Mouse (Mus musculus) E14TG2a.4 (cell line): Measurements from ENCODE around the gene H2-Eb2.

Experiments
- H3K27me3 ChIP-seq: 2 replicates; pipeline ENCODE4 v1.6.1; 2014; ENCODE audit warnings: low read length, control low read depth; ENCODE audit not compliant: insufficient read depth
- H3K36me3 ChIP-seq: 2 replicates; pipeline ENCODE4 v1.6.1; 2014; ENCODE audit warnings: low read length, control low read depth; ENCODE audit not compliant: insufficient read depth
- H3K4me1 ChIP-seq: replicated peaks from 2 replicates; pipeline ENCODE4 v1.6.1; 2014; ENCODE audit warnings: low read depth, low read length, control low read depth
- H3K4me3 ChIP-seq: replicated peaks from 2 replicates; pipeline ENCODE4 v1.5.1; 2014; ENCODE audit warnings: mild to moderate bottlenecking, low read length
- H3K9me3 ChIP-seq: 2 replicates; pipeline ENCODE4 v1.6.1; 2014; ENCODE audit warnings: low read length, control low read depth
- CTCF ChIP-seq: conservative IDR thresholded peaks from 2 replicates; pipeline ENCODE4 v1.5.1; 2014; ENCODE audit warnings: low read length
- NANOG ChIP-seq: IDR thresholded peaks from 2 replicates; pipeline ENCODE4 v1.6.1; 2014; ENCODE audit warnings: borderline replicate concordance, low read length, mixed read lengths
- POU5F1 ChIP-seq: IDR thresholded peaks from 2 replicates; pipeline ENCODE4 v1.6.1; 2014; ENCODE audit warnings: low read length, borderline replicate concordance

Gene H2-Eb2

GRCm38 (mm10) chr17:34329807-34330206, 4.3 kb downstream of the H2-Eb2 start:
- Histone ChIP-seq H3K27me3 (0 out of 2 replicates have a peak, but pooled peaks cover 3% of the 10 kb centered on the region), H3K4me3 (no peak overlapping the region), H3K4me1 (peaks cover 4% of the 10 kb centered on the region; the same call in 1 of the 2 replicates), H3K36me3 (no peaks in the 10 kb centered on the region), H3K9me3 (no peaks in the 10 kb centered on the region)
- no peak for TF ChIP-seq POU5F1
- TF ChIP-seq CTCF = no peak
- no peak for TF ChIP-seq NANOG

- no peaks in the 10 kb centered on the region for H3K36me3 ChIP-seq
Measured at GRCm38 (mm10) chr17:34331200-34331599, 5.7 kb downstream of the H2-Eb2 start.

GRCm38 (mm10) chr17:34340619-34341402, 15.3 kb downstream of the H2-Eb2 start:
- Histone ChIP-seq H3K4me3 (no peak overlapping the region), H3K36me3 (no peaks in the 10 kb centered on the region), H3K4me1 (no peaks in the 10 kb centered on the region), H3K27me3 (peaks cover 3% of the 10 kb centered on the region; the same call in 1 of the 2 replicates), H3K9me3 (peaks cover 35% of the 10 kb centered on the region)
- peak; percentile 93 for TF ChIP-seq NANOG
- TF ChIP-seq CTCF = no peak
- peak; percentile 37; the same call in 1 of the 2 replicates for TF ChIP-seq POU5F1

More at GRCm38 (mm10) chr17:34331200-34331599, 5.7 kb downstream of the H2-Eb2 start:
- Histone ChIP-seq H3K4me1 (peaks cover 4% of the 10 kb centered on the region; the same call in 1 of the 2 replicates), H3K27me3 (peaks cover 6% of the 10 kb centered on the region; the same call in 1 of the 2 replicates), H3K4me3 (no peak overlapping the region), H3K9me3 (no peaks in the 10 kb centered on the region)
- no peak for TF ChIP-seq NANOG
- no peak for TF ChIP-seq POU5F1
- TF ChIP-seq CTCF = no peak

GRCm38 (mm10) chr17:34344882-34345281, 19.4 kb downstream of the H2-Eb2 start:
- TF ChIP-seq POU5F1 (no peak), CTCF (no peak), NANOG (no peak)
- Histone ChIP-seq H3K27me3 (no peaks in the 10 kb centered on the region), H3K36me3 (no peaks in the 10 kb centered on the region), H3K4me3 (no peak overlapping the region), H3K9me3 (peaks cover 35% of the 10 kb centered on the region), H3K4me1 (no peaks in the 10 kb centered on the region)

- H3K9me3 ChIP-seq = peaks cover 33% of the 10 kb centered on the region
- no peak overlapping the region for H3K4me3 ChIP-seq
- TF ChIP-seq POU5F1 (no peak), NANOG (no peak), CTCF (no peak)
- no peaks in the 10 kb centered on the region for H3K4me1 ChIP-seq
- no peaks in the 10 kb centered on the region; the same call in 1 of the 2 replicates for H3K27me3 ChIP-seq
- H3K36me3 ChIP-seq = no peaks in the 10 kb centered on the region
Measured at GRCm38 (mm10) chr17:34345486-34345885, 20.0 kb downstream of the H2-Eb2 start.

GRCm38 (mm10) chr17:34346041-34346440, 20.6 kb downstream of the H2-Eb2 start:
- no peak overlapping the region for H3K4me3 ChIP-seq
- H3K27me3 ChIP-seq = peaks cover 3% of the 10 kb centered on the region
- H3K4me1 ChIP-seq = no peaks in the 10 kb centered on the region
- TF ChIP-seq NANOG (no peak), CTCF (no peak), POU5F1 (no peak)
- H3K36me3 ChIP-seq = no peaks in the 10 kb centered on the region
- peaks cover 31% of the 10 kb centered on the region for H3K9me3 ChIP-seq

GRCm38 (mm10) chr17:34347606-34348308, 22.3 kb downstream of the H2-Eb2 start:
- no peak for TF ChIP-seq NANOG
- no peak for TF ChIP-seq POU5F1
- TF ChIP-seq CTCF = no peak
- no peaks in the 10 kb centered on the region for H3K4me1 ChIP-seq
- H3K36me3 ChIP-seq = no peaks in the 10 kb centered on the region
- H3K27me3 ChIP-seq = peaks cover 13% of the 10 kb centered on the region
- H3K4me3 ChIP-seq = no peak overlapping the region
- peaks cover 23% of the 10 kb centered on the region for H3K9me3 ChIP-seq

GRCm38 (mm10) chr17:34349429-34349828, 24.0 kb downstream of the H2-Eb2 start:
- no peak for TF ChIP-seq POU5F1
- TF ChIP-seq NANOG = no peak
- peak; percentile 95 for TF ChIP-seq CTCF
- H3K36me3 ChIP-seq = no peaks in the 10 kb centered on the region
- no peak overlapping the region for H3K4me3 ChIP-seq
- H3K27me3 ChIP-seq = peaks cover 13% of the 10 kb centered on the region
- no peaks in the 10 kb centered on the region for H3K4me1 ChIP-seq
- H3K9me3 ChIP-seq = peaks cover 13% of the 10 kb centered on the region; the same call in 1 of the 2 replicates
